Mouse (Mus musculus) cerebral cortex, adult 2 months (tissue): ENCODE data around the gene H2-Eb2.

Experiments used
- WGBS: fragments of 180-500 bp; shearing (Covaris S2); methylation state at CpG from one replicate; pipeline ENCODE4 v1.1.7; 2018; 5-methylcytosine and 5-hydroxymethylcytosine counted together

H2-Eb2 gene

DNA sequence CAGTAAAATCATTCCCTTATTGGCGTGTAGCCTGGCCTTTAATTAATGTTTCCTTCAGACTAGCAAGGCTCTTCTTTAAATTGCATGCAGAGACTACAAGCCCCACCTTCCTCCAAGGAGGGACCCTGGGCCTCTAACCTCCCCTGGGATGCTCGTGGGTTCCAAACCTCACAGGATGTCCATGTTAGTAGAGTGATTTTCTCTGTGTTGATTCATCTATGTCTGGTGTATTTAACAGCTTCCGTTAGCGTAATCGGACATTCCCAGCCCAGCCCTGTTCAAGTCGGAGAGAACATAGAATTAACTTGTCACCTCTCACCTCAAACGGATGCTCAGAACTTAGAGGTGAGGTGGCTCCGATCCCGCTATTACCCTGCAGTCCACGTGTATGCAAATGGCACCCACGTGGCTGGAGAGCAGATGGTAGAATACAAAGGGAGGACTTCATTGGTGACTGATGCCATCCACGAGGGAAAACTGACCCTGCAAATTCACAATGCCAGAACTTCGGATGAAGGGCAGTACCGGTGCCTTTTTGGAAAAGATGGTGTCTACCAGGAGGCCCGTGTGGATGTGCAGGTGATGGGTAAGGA lies 37.6 kb downstream of the H2-Eb2 start:
- 84% methylated on average over 15 of the region's 15 CpGs for WGBS

DNA sequence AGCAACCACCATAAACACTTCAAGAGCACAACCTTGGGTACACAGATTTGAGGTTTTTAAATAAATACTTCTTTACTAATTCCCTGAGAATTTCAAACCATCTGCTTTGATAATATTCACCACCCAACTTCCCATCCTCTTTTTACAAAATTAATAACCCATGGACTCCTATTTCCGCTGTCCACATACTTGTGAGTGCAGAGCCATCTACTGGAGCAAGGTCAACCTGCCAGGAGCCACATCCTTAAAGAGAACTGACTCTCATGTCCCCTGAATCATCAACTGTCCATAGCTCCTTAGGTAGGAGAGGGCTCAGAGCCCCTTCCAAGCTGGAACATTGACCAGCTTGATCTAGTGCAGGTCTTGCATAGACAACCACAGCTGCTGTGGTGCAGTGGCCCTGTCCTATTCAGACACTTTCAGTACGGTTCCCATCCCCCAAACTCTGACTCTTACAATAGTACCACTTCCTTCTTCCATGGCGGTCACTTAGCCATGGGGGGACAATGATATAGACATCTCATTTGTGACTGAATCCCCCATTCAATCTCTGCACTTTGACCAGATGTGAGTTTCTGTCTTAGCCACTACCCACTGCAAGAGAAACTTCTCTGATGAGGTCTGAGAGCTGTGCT lies 38.3 kb downstream of the H2-Eb2 start:
- 83% methylated on average over 3 of the region's 3 CpGs for WGBS

DNA sequence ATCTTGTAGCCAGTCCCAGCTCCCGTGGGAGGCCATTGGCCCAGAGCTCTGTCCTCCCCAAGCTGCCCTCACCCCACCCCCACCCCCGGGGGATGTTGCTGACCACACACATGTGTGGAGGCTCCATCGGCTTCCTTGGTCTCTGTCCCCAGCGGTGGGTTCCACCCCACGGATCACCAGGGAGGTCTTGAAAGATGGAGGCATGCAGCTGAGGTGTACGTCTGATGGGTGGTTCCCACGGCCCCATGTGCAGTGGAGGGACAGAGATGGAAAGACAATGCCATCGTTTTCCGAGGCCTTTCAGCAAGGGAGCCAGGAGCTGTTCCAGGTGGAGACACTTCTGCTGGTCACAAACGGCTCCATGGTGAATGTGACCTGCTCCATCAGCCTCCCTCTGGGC lies 39.6 kb downstream of the H2-Eb2 start:
- WGBS, result 75% methylated on average over 10 of the region's 10 CpGs

DNA sequence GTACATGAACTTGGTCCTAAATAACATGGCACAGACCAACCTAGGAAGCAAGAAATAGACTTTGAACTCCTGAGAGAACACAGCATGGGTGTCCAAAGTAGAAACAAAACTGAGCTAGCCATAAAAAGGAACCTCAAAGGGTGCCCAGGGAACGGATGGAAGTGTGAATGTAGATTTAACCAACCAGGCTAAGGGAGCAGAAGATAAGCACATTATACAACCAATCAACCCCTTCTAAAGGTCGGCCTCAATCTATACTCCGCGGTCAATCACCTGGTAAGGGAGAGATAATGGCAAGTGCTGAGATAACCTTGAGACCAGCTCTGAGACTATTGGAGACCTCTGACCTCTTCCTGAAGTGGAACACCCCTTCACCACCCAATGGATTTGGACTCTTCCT lies 45.1 kb downstream of the H2-Eb2 start:
- WGBS, result 85% methylated on average over 4 of the region's 4 CpGs

DNA sequence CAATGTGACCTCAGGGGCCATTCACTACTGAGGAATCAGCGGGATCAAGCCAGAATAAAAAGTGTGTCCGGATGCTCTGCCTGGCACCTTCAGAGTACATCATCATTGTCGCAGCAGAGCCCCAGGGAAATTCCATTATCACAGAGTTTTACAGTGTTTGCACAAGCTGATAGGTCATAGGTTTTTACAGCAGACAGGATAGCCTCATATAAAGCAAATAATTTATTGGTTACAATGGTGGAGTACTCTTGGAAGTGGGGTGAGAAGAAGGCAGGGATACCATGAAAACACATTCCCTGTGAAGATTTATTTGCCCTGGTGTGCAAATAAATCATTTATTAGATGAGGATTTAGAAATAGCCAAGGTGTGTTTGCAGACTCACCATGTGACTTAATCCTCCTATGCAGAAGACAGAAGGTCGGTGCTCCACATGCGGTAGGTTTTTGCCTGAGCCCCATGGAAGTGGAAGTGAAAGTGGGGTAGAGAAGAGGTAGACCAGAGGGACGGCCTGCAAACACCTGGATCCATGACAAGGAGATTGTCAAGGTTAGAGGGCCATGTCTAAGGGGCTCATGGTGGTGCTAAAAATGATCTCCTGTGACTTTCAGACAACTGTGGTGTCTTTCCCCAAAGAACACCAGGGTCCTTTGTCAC lies 47.7 kb downstream of the H2-Eb2 start:
- 91% methylated on average over 6 of the region's 6 CpGs for WGBS

DNA sequence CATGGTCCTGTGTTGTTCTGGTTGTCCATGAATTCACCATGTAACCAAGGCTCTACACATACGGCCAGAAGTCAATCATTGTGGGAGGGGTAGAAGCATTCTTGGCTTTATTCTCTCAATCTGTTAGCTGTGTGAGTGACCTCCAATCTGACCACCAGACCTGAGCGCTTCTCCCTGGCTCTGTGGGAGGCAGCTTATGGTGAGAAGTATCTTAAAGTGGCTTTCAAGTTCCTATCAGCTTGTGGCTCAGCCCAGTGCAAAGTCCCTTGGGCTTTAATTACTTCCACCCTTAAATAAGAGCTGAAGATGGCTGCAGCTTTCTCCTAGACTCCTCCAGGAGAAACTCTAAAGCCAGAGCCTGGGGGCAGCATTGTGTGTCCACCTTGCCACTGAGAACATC lies 51.4 kb downstream of the H2-Eb2 start, which contains the start of gene Btnl1:
TSS of gene Btnl1 (plus strand) at position 286 of the 400 bp plus-strand sequence.
- 80% methylated on average over 2 of the region's 2 CpGs for WGBS

DNA sequence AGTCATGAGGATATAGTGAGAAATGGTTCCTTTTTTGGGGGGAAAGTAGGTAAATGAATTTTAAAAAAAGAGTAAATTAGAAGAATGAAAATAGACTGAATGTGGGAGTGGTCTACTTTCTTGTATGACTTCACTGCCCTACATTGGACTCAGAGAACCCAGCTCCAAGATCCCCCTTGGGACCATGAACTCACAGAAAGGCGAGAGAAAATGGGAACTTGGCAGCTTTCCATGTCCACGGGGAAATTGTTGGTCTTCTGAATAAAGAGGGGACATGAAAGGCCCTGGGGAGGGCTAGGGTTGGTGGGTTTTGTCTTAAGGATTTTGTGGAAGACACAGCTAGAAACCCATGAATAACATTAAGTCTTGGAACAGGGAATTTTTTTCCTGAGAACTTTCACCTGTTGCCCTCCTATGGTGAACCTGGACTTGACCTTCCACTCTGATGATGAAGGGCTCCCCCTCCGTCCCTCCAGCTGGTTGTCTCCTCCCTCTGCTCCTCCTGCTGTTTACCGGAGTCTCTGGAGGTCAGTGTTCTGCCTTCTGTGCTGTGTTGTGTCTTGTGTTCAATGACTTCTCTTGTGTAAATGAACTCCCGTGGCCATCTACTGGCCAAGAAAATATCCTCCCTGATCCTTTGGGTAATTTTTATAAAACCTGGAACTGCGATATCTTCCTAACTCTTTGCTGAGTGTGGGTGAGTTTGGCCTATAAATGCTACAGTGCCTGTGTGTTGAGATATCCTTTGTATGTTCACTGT lies 52.2 kb downstream of the H2-Eb2 start:
- WGBS, result 48% methylated on average over 6 of the region's 6 CpGs

DNA sequence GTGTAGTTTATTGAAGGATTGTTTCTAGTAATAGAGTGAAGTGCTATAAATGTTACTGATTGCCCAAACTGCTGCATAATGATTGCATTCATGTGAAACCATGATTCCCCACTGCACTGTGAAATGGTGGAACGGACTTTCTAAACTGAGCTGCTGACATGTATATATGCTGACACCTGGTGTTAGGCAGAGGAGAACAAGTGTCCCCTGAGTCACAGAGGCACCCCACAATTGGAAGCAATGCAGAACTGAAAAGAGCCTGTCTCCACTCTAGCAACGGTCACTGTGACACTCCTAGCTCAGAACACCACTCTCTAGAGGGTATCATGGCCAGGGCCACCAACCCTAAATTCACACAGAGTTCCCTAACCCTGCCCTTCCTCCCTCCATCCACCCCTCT lies 53.3 kb downstream of the H2-Eb2 start:
- 72% methylated on average over 2 of the region's 2 CpGs for WGBS

DNA sequence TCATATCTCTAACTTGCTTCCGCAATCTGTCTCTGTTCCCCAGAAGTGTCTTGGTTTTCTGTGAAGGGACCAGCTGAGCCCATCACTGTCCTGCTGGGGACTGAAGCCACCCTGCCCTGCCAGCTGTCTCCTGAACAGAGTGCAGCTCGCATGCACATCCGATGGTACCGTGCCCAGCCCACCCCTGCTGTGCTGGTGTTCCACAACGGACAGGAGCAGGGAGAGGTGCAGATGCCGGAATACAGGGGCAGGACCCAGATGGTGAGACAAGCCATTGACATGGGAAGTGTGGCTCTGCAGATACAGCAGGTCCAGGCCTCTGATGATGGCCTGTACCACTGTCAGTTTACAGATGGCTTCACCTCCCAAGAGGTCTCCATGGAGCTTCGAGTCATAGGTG lies 54.0 kb downstream of the H2-Eb2 start:
- WGBS, result 86% methylated on average over 7 of the region's 7 CpGs

DNA sequence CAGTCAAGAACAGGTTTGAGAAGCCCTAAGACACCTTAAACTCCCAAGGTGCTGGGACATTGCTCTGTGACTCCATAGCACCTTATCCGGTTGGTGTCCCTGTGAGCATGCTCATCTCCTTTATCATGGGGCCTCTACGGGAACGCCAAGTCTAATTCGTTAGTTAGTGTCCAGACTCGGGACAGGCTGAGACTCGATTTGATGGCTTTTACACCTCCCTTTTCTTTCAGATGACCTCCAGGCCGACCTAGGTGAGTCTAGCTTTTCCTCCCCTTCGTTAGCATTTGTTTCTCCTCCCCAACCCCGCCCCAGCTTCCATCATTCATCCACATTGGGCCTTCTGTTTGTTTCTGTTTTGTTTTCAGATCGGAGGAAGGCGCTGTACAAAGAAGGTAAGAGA lies 56.4 kb downstream of the H2-Eb2 start:
- WGBS, result 81% methylated on average over 11 of the region's 11 CpGs

DNA sequence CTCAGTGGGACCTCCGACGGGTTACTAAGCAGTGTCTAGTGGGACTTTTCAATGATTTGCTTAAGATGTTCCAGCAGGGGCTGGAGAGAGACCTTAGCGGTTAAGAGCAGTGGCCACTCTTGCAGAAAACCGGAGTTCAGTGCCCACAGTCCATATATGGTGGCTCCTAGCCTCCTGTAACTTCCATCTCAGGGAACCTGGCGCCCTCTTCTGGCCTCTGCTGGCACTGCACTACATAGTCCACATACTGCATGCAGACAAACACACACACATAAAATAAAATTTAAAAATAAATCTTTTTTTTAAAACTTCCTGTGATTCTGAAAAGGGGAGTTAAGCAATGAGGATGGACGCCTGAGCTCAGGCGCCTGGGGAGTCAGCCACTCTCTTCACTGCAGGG lies 57.7 kb downstream of the H2-Eb2 start:
- WGBS, result 84% methylated on average over 7 of the region's 7 CpGs

DNA sequence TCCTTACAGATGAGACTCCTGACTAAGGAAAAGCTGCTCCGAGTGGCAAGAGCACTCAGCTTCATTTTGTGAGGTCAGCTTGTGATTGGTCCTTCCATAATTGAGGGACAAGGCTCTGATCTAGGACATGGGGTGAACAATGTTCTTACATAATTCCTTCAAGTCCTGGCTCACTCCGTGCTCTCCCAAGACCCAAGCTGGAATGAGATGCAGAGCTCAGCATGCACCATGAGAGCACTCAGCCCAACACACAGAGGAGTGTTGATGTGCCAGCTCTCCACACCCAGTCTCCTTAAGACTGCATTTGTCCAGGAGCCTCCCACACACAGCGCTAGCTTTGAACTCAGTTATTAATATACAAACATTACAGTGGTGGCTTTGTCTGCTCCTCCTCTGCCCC lies 59.2 kb downstream of the H2-Eb2 start:
- WGBS, result 37% methylated on average over 3 of the region's 3 CpGs

DNA sequence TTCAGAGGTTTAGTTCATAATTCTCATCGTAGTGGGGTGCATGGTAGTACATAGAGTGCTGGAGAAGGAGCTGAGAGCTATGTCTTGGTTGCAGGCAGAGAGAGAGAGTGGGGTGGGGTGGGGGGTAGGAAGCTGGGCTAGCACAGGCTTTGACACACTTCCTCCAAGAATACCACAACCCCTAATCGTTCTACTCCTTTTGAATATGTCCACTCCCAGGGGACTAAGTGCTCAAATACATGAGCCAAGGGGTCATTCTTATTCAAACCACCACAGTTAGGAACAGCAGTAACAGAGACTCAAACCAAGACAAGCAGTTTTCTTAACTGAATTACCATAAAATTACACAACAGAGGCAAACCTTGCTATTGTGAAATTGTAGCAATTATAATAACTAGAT lies 61.2 kb downstream of the H2-Eb2 start:
- WGBS, result 59% methylated on average over 2 of the region's 2 CpGs

DNA sequence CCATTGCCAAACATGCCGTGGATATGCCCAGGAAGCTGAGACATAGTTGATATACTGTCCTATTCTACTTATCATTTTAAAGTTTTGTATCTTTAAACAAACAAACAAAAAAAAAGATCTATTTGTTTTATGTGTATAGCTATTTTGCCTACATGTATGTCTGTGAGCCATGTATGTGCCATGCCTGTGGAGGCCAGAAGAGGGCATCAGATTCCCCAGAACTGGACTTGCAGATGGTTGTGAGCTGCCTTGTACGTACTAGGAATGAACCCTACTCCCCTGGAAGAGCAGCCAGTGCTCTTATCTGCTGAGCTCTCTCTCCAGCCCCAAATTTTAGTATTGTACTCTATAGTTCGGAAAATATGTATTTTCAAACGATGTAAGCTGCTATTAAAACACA lies 63.0 kb downstream of the H2-Eb2 start:
- 37% methylated on average over 4 of the region's 4 CpGs for WGBS
